Mouse (Mus musculus) stomach, embryonic 16.5 days (tissue): ENCODE measurements around the gene Gm9736. TPM values are rescaled to one million over a fixed set of nuclear protein-coding genes. Genes with fewer than 3 reads are reported as not detected.

Experiments
- ATAC-seq: fragments of 200-750 bp; cut with Nextera tagmentation; 2 replicates; pipeline ENCODE4 v1.8.0; 2017; ENCODE audit warnings: moderate number of reproducible peaks, moderate TSS enrichment; ENCODE audit not compliant: insufficient read depth, low FRiP score
- H3K27ac ChIP-seq: fragments of 300-500 bp; sonication (generic); 2 replicates; pipeline ENCODE4 v1.5.1; 2014; ENCODE audit warnings: low read length
- H3K27me3 ChIP-seq: fragments of 300-500 bp; sonication (generic); 2 replicates; pipeline ENCODE4 v1.6.1; 2014; ENCODE audit warnings: low read length, control low read depth, mixed read lengths; ENCODE audit not compliant: control insufficient read depth, insufficient read depth
- H3K36me3 ChIP-seq: fragments of 300-500 bp; sonication (generic); 2 replicates; pipeline ENCODE4 v1.6.1; 2014; ENCODE audit warnings: low read length; ENCODE audit not compliant: control insufficient read depth, insufficient read depth
- H3K4me1 ChIP-seq: fragments of 300-500 bp; sonication (generic); 2 replicates; pipeline ENCODE4 v1.6.1; 2014; ENCODE audit warnings: low read length, control low read depth, mixed read lengths; ENCODE audit not compliant: control insufficient read depth, insufficient read depth
- H3K4me2 ChIP-seq: fragments of 300-500 bp; sonication (generic); 2 replicates; pipeline ENCODE4 v1.6.1; 2014; ENCODE audit warnings: low read depth, low read length, mixed read lengths
- H3K4me3 ChIP-seq: fragments of 300-500 bp; sonication (generic); replicated peaks from 2 replicates; pipeline ENCODE4 v1.5.1; 2014; ENCODE audit warnings: mild to moderate bottlenecking, low read length
- H3K9ac ChIP-seq: fragments of 300-500 bp; sonication (generic); 2 replicates; pipeline ENCODE4 v1.6.1; 2014; ENCODE audit warnings: low read length
- H3K9me3 ChIP-seq: fragments of 300-500 bp; sonication (generic); replicated peaks from 2 replicates; pipeline ENCODE4 v1.6.1; 2016; ENCODE audit warnings: low read length, control low read depth; ENCODE audit not compliant: control insufficient read depth
- WGBS: fragments of 180-500 bp; shearing (Covaris S2); extraction: QIAGEN DNeasy Blood & Tissue Kit; methylation state at CpG from one replicate; pipeline ENCODE4 v1.1.7; 2014; 5-methylcytosine and 5-hydroxymethylcytosine counted together
- polyA plus RNA-seq: library from polyadenylated mRNA; unstranded; fragments of >200 nt; fragmentation: Nextera tagmentation; extraction: Ambion mirVana; gene quantifications from 2 replicates; pipeline ENCODE4 v1.2.1, GENCODE M21; 2015

Gene Gm9736
- polyA plus RNA-seq, 1 experiment from 2014 or later = not detected

DNA sequence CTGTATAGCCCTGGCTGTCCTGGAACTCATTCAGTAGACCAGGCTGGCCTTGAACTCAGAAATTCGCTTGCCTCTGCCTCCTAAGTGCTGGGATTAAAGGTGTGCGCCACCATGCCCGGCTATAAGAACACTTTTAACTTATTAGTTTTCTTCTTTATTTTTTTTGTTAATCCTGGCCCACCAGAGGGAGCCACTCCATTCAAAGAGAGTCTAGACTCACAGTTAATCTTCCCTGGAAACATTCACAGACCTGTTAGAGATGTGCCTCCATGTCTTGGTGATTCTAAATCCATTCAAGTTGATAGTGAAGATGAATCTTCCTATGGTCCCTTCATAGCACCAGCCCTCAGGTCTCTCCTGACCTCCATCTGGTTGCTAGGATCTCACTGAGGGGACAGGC is 41.3 kb downstream of the Gm9736 start:
- Histone ChIP-seq H3K4me3 (no peak overlapping the region), H3K27me3 (no peaks in the 10 kb centered on the region), H3K27ac (no peak overlapping the region), H3K9me3 (peaks cover 6% of the 10 kb centered on the region; the same call in 1 of the 2 replicates), H3K9ac (no peak overlapping the region), H3K4me2 (no peak overlapping the region), H3K4me1 (no peaks in the 10 kb centered on the region), H3K36me3 (no peaks in the 10 kb centered on the region)
- 73% methylated on average over 3 of the region's 3 CpGs for WGBS
- no peak for ATAC-seq

DNA sequence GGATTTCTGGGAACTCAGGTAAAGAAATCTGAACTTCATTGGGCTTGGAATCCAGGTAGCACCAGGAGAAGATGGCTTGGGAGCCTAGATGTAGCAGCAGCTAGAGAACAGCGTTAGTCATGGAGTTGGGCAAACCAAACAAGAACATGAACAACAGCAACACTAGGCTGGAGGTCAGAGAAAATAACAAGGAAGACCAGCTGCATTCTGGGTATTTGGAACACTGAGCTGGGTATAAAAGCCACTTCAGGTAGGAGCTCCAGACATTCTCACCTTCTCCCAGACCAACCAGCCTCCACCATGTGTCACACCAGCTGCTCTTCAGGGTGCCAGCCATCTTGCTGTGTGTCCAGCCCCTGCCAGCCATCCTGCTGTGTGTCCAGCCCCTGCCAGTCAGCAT is 44.8 kb downstream of the Gm9736 start, which contains the start of gene Gm10272:
Gm10272 (plus strand) TSS at position 301 of the 400 bp plus-strand sequence.
- Histone ChIP-seq H3K9ac (no peak within 1 kb of the TSS), H3K36me3 (no peaks in the 10 kb centered on the region), H3K4me2 (no peak within 1 kb of the TSS), H3K4me1 (no peaks in the 10 kb centered on the region), H3K4me3 (no peak within 1 kb of the TSS), H3K27ac (no peak within 1 kb of the TSS), H3K27me3 (no peaks in the 10 kb centered on the region), H3K9me3 (peaks cover 6% of the 10 kb centered on the region; the same call in 1 of the 2 replicates)
- WGBS = 89% methylated on average over 1 of the region's 1 CpGs
- no peak for ATAC-seq

Other genes with a start within 250 kb of the Gm9736 start
- gene Fam207a, start 235.6 kb downstream of the Gm9736 start, polyA plus RNA-seq = 29.7 and 31.0 TPM in 2 replicates
- gene Itgb2, start 221.1 kb downstream of the Gm9736 start, polyA plus RNA-seq = 6.7 and 8.3 TPM in 2 replicates
- 210 and 244 TPM in 2 replicates for gene Pttg1ip, start 169.6 kb downstream of the Gm9736 start, polyA plus RNA-seq
- gene Sumo3, start 145.3 kb downstream of the Gm9736 start, polyA plus RNA-seq = 324 and 327 TPM in 2 replicates
- 4.4 and 10.1 TPM in 2 replicates for gene Gm49325, start 145.2 kb downstream of the Gm9736 start, polyA plus RNA-seq
- 78.0 and 82.4 TPM in 2 replicates for gene Ube2g2, start 129.1 kb downstream of the Gm9736 start, polyA plus RNA-seq
- 0.96 and 1.5 TPM in 2 replicates for gene Tspear, start 64.8 kb downstream of the Gm9736 start, polyA plus RNA-seq
- gene Gm19402, start 60.6 kb downstream of the Gm9736 start, polyA plus RNA-seq = not detected in 2 replicates
- gene Gm9508, start 54.1 kb downstream of the Gm9736 start, polyA plus RNA-seq = not detected in 2 replicates
- not detected in 2 replicates for gene Gm10272, start 44.7 kb downstream of the Gm9736 start, polyA plus RNA-seq
- 0.27 TPM in 1 of 2 replicates, not detected in the other for gene Gm10024, start 39.9 kb downstream of the Gm9736 start, polyA plus RNA-seq
- gene Gm10142, start 35.5 kb downstream of the Gm9736 start, polyA plus RNA-seq = not detected in 2 replicates
- gene Krtap12-1, start 30.8 kb downstream of the Gm9736 start, polyA plus RNA-seq = not detected in 2 replicates
- gene Gm10100, start 24.9 kb downstream of the Gm9736 start, polyA plus RNA-seq = not detected in 2 replicates
- gene Gm18596, start 8.7 kb downstream of the Gm9736 start, polyA plus RNA-seq = not detected in 2 replicates
- gene Gm3233, start 8.3 kb upstream of the Gm9736 start, polyA plus RNA-seq = not detected in 2 replicates
- gene Gm3238, start 20.0 kb upstream of the Gm9736 start, polyA plus RNA-seq = not detected in 2 replicates
- gene Gm7138, start 25.6 kb upstream of the Gm9736 start, polyA plus RNA-seq = not detected in 2 replicates
- gene Gm3250, start 31.2 kb upstream of the Gm9736 start, polyA plus RNA-seq = not detected in 2 replicates
- gene Gm7137, start 36.8 kb upstream of the Gm9736 start, polyA plus RNA-seq = not detected in 2 replicates
- gene Gm9639, start 43.7 kb upstream of the Gm9736 start, polyA plus RNA-seq = not detected in 2 replicates
- not detected in 2 replicates for gene Gm19668, start 47.8 kb upstream of the Gm9736 start, polyA plus RNA-seq
- not detected in 2 replicates for gene Gm9507, start 60.5 kb upstream of the Gm9736 start, polyA plus RNA-seq
- not detected in 2 replicates for gene Gm2696, start 63.3 kb upstream of the Gm9736 start, polyA plus RNA-seq
- gene Krtap10-4, start 75.7 kb upstream of the Gm9736 start, polyA plus RNA-seq = not detected in 2 replicates
- not detected in 2 replicates for gene Krtap10-10, start 84.6 kb upstream of the Gm9736 start, polyA plus RNA-seq
- not detected in 2 replicates for gene Gm36176, start 95.4 kb upstream of the Gm9736 start, polyA plus RNA-seq
- not detected in 2 replicates for gene Gm10318, start 101.5 kb upstream of the Gm9736 start, polyA plus RNA-seq
- gene Gm3285, start 110.6 kb upstream of the Gm9736 start, polyA plus RNA-seq = not detected in 2 replicates
- gene Lrrc3, start 151.2 kb upstream of the Gm9736 start, polyA plus RNA-seq = 5.8 and 6.7 TPM in 2 replicates
- 1.1 and 1.5 TPM in 2 replicates for gene Trpm2, start 219.2 kb upstream of the Gm9736 start, polyA plus RNA-seq
- 24.8 and 25.2 TPM in 2 replicates for gene 1810043G02Rik, start 227.2 kb upstream of the Gm9736 start, polyA plus RNA-seq